Mouse (Mus musculus): Measurements from ENCODE around the gene Ankrd35.

GRCm38 (mm10) chr3:96668424-96669067, 1.4 kb upstream of the Ankrd35 start:
- TF ChIP-seq EP300 (IDR thresholded peaks at IDR 0.05), result no peak
- TF ChIP-seq CTCF (IDR thresholded peaks at IDR 0.05), result no peak

Data from lung, postnatal 0 days (tissue).